Mouse (Mus musculus): ENCODE data around the gene Zfp941. TPM values are rescaled to one million over a fixed set of nuclear protein-coding genes. Genes with fewer than 3 reads are reported as not detected.
A peak's percentile ranks its signal among the peaks of the same experiment; 100 is the strongest.

Zfp941 gene
- total and polyA plus RNA-seq, 2 experiments from 2014 or later: 15.6 to 32.1 TPM

GRCm38 (mm10) chr7:140848591-140848990 lies 26.6 kb upstream of the Zfp941 start:
- ATAC-seq (no peak), DNase-seq (no peak)
- H3K36me3 ChIP-seq (ENCODE audit: insufficient read depth): peaks cover 22% of the 10 kb centered on the region
- no peak for TF ChIP-seq CTCF (IDR thresholded peaks at IDR 0.05; ENCODE audit: low read depth)
- H3K27ac ChIP-seq (ENCODE audit: low read depth, low read length): no peak overlapping the region
- 97% methylated on average over 10 of the region's 10 CpGs for WGBS
- no peak overlapping the region for H3K4me3 ChIP-seq (ENCODE audit: low read depth, low read length)
- H3K4me2 ChIP-seq (ENCODE audit: low read depth): no peak overlapping the region
- H3K9me3 ChIP-seq (ENCODE audit: low read length): no peaks in the 10 kb centered on the region
- H3K27me3 ChIP-seq (ENCODE audit: insufficient read depth, low read length): no peaks in the 10 kb centered on the region
- H3K4me1 ChIP-seq (ENCODE audit: insufficient read depth): no peaks in the 10 kb centered on the region
- H3K9ac ChIP-seq: no peak overlapping the region

DNA sequence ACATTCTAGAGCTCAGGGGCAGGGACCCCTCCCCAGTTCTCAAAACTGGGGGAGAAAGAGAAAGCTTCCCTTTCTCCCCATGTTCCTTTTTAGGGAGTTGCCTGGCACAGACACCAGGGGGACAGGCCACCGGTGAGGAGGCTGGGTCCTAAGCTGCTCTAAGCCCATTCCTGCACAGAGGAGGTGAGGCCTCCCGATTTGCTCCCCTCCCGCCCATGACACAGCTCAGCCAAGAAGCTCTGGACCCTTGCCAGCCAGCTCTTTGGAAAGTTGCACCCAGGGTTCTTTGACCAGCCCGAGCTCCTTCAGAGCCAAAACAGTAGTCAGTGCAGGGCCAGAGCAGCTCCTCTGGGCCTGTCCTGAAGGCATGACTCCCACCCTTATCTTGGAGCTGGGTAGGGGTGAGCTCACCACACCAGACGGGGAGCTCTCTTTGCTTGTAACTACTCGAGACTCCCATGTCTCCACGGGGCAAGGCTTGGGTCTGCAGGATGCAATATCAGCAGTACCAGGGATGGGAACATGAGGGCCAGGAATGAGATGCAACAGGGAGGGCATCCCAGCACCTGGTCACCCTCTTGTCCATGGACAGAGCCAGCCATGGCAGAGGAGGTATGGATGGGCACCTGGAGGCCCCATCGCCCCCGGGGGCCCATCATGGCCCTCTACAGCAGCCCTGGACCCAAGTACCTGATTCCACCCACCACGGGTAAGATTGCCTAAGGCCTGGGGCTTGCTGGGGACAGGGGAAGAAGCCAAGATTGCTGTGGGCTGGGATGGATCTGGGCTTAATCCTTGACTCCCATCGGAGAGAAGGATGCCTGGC lies 26.0 kb upstream of the Zfp941 start, which contains the start of gene Odf3:
TSS of gene Odf3 (plus strand) at position 51 of the 826 bp plus-strand sequence.
- Histone ChIP-seq H3K9me3 (ENCODE audit: low read length) (no peaks in the 10 kb centered on the region), H3K27ac (ENCODE audit: low read depth, low read length) (no peak within 1 kb of the TSS), H3K36me3 (ENCODE audit: insufficient read depth) (peaks cover 16% of the 10 kb centered on the region), H3K27me3 (ENCODE audit: insufficient read depth, low read length) (no peaks in the 10 kb centered on the region), H3K4me3 (ENCODE audit: low read depth, low read length) (no peak within 1 kb of the TSS), H3K9ac (no peak within 1 kb of the TSS), H3K4me1 (ENCODE audit: insufficient read depth) (no peaks in the 10 kb centered on the region), H3K4me2 (ENCODE audit: low read depth) (no peak within 1 kb of the TSS)
- TF ChIP-seq CTCF (IDR thresholded peaks at IDR 0.05; ENCODE audit: low read depth): no peak
- ATAC-seq (no peak), DNase-seq (peak; percentile 27)
- 55% methylated on average over 11 of the region's 11 CpGs for WGBS

DNA sequence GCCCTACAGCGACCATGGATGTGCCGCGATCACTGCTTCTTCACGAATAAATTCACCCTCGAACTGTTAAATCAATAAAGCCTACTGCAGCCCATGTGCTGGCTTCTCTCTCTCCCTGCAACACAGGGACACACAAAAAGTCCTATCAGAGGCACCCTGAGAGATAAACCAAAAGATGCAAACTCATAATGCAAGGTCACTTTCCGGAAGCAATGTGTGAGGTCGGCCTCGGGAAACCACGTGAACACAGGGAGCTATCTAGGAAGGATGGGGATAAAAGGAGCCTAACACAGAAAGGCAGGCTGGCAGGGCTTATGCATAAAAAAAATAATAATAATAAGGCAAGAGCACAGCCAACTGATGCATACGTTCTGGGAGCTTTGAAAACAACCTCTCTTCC lies 24.7 kb upstream of the Zfp941 start:
- ATAC-seq (no peak), DNase-seq (no peak)
- Histone ChIP-seq H3K4me2 (ENCODE audit: low read depth) (no peak overlapping the region), H3K4me3 (ENCODE audit: low read depth, low read length) (no peak overlapping the region), H3K9me3 (ENCODE audit: low read length) (no peaks in the 10 kb centered on the region), H3K27ac (ENCODE audit: low read depth, low read length) (no peak overlapping the region), H3K36me3 (ENCODE audit: insufficient read depth) (peaks cover 4% of the 10 kb centered on the region; the same call in 1 of the 2 replicates), H3K27me3 (ENCODE audit: insufficient read depth, low read length) (no peaks in the 10 kb centered on the region), H3K9ac (no peak overlapping the region), H3K4me1 (ENCODE audit: insufficient read depth) (no peaks in the 10 kb centered on the region)
- 86% methylated on average over 10 of the region's 10 CpGs for WGBS
- TF ChIP-seq CTCF (IDR thresholded peaks at IDR 0.05; ENCODE audit: low read depth): no peak

- Histone ChIP-seq H3K9ac (no peak overlapping the region), H3K9me3 (ENCODE audit: low read length) (no peaks in the 10 kb centered on the region), H3K4me1 (ENCODE audit: insufficient read depth) (no peaks in the 10 kb centered on the region), H3K36me3 (ENCODE audit: insufficient read depth) (no peaks in the 10 kb centered on the region; the same call in 1 of the 2 replicates), H3K4me2 (ENCODE audit: low read depth) (no peak overlapping the region), H3K27me3 (ENCODE audit: insufficient read depth, low read length) (no peaks in the 10 kb centered on the region), H3K27ac (ENCODE audit: low read depth, low read length) (no peak overlapping the region), H3K4me3 (ENCODE audit: low read depth, low read length) (no peak overlapping the region)
- TF ChIP-seq CTCF (IDR thresholded peaks at IDR 0.05; ENCODE audit: low read depth): peak; percentile 21; the same call in 1 of the 2 replicates
- ATAC-seq: no peak
- no peak for DNase-seq
- WGBS: 64% methylated on average over 4 of the region's 4 CpGs
Observed at GRCm38 (mm10) chr7:140845683-140846082, 23.7 kb upstream of the Zfp941 start.

DNA sequence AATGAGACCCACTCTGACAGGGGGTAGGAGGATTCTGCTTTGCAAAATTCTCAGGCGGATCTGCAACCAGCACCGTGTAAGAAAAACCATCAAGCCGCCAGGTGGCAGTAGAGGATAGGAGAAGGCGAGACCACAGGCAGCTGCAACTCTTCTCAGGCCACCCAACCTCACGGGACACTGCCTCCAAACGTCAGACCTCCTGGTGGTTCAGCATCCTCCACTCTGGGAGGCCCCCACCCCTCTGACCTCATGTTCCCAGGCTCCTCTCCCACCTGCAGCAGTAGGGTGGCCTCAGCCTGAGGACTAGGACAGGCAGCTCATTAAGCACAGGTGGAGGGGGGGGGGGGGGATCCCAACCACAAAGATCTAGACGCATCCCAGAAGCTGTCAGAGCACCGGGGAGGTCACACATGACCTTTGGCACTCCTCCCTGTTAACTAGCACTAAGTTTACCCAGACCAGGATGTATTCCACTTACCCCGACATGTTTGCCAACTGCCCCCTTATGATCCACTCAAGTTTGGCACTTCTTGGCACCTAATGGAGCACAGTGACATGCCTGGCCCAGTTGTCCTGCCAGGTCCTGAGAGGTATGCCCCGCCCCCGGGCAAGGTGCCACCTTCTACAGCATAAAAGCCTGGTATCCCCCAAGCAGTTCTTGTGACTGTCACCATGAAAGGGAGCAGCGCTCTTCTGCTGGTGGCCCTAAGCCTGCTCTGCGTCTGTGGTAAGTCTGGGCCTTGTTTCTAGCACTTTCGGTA lies 23.1 kb upstream of the Zfp941 start, which contains the start of gene Scgb1c1:
TSS of gene Scgb1c1 (plus strand) at position 643 of the 761 bp plus-strand sequence.
- Histone ChIP-seq H3K4me3 (ENCODE audit: low read depth, low read length) (no peak within 1 kb of the TSS), H3K9me3 (ENCODE audit: low read length) (no peaks in the 10 kb centered on the region), H3K36me3 (ENCODE audit: insufficient read depth) (no peaks in the 10 kb centered on the region; the same call in 1 of the 2 replicates), H3K4me1 (ENCODE audit: insufficient read depth) (no peaks in the 10 kb centered on the region), H3K27ac (ENCODE audit: low read depth, low read length) (no peak within 1 kb of the TSS), H3K27me3 (ENCODE audit: insufficient read depth, low read length) (no peaks in the 10 kb centered on the region), H3K4me2 (ENCODE audit: low read depth) (no peak within 1 kb of the TSS), H3K9ac (no peak within 1 kb of the TSS)
- ATAC-seq (peak; percentile 94), DNase-seq (peak; percentile 88)
- TF ChIP-seq CTCF (IDR thresholded peaks at IDR 0.05; ENCODE audit: low read depth): peak; percentile 87
- WGBS: 27% methylated on average over 14 of the region's 14 CpGs

- no peak overlapping the region for H3K4me3 ChIP-seq (ENCODE audit: low read depth, low read length)
- H3K9me3 ChIP-seq (ENCODE audit: low read length): no peaks in the 10 kb centered on the region
- WGBS: 80% methylated on average over 7 of the region's 7 CpGs
- DNase-seq (no peak), ATAC-seq (no peak)
- no peak overlapping the region for H3K4me2 ChIP-seq (ENCODE audit: low read depth)
- H3K36me3 ChIP-seq (ENCODE audit: insufficient read depth): no peaks in the 10 kb centered on the region
- H3K4me1 ChIP-seq (ENCODE audit: insufficient read depth): no peaks in the 10 kb centered on the region
- no peak overlapping the region for H3K9ac ChIP-seq
- TF ChIP-seq CTCF (IDR thresholded peaks at IDR 0.05; ENCODE audit: low read depth): no peak
- no peak overlapping the region for H3K27ac ChIP-seq (ENCODE audit: low read depth, low read length)
- no peaks in the 10 kb centered on the region; the same call in 1 of the 2 replicates for H3K27me3 ChIP-seq (ENCODE audit: insufficient read depth, low read length)
Observed at GRCm38 (mm10) chr7:140843806-140844205, 21.8 kb upstream of the Zfp941 start.
